Mouse (Mus musculus) intestine, embryonic 14.5 days (tissue): ENCODE measurements around the gene Gnao1. TPM values are rescaled to one million over a fixed set of nuclear protein-coding genes. Genes with fewer than 3 reads are reported as not detected.

ENCODE experiments used
- ATAC-seq: fragments of 200-750 bp; cut with Nextera tagmentation; replicated peaks from 2 replicates; pipeline ENCODE4 v1.8.0; 2017; ENCODE audit warnings: low read depth, moderate number of reproducible peaks, moderate TSS enrichment, moderate library complexity; ENCODE audit not compliant: low FRiP score, low TSS enrichment
- DNase-seq: peaks from one replicate; pipeline ENCODE4 v3.0.0-alpha.2; 2018; ENCODE audit warnings: low spot score
- H3K27ac ChIP-seq: fragments of 300-500 bp; sonication (generic); 2 replicates; pipeline ENCODE4 v1.5.1; 2014; ENCODE audit warnings: low read depth, mild to moderate bottlenecking, control low read depth
- H3K27me3 ChIP-seq: fragments of 300-500 bp; sonication (generic); replicated peaks from 2 replicates; pipeline ENCODE4 v1.6.1; 2014; ENCODE audit warnings: low read length, control low read depth; ENCODE audit not compliant: control insufficient read depth, insufficient read depth
- H3K36me3 ChIP-seq: fragments of 300-500 bp; sonication (generic); 2 replicates; pipeline ENCODE4 v1.6.1; 2014; ENCODE audit warnings: low read length, control low read depth; ENCODE audit not compliant: control insufficient read depth, insufficient read depth
- H3K4me1 ChIP-seq: fragments of 300-500 bp; sonication (generic); replicated peaks from 2 replicates; pipeline ENCODE4 v1.6.1; 2014; ENCODE audit warnings: low read length, control low read depth, mixed read lengths; ENCODE audit not compliant: control insufficient read depth, insufficient read depth
- H3K4me2 ChIP-seq: fragments of 300-500 bp; sonication (generic); 2 replicates; pipeline ENCODE4 v1.6.1; 2014; ENCODE audit warnings: low read length
- H3K4me3 ChIP-seq: fragments of 300-500 bp; sonication (generic); 2 replicates; pipeline ENCODE4 v1.5.1; 2014; ENCODE audit warnings: low read depth, low read length, control low read depth, mixed read lengths
- H3K9ac ChIP-seq: fragments of 300-500 bp; sonication (generic); 2 replicates; pipeline ENCODE4 v1.6.1; 2014; ENCODE audit warnings: mild to moderate bottlenecking, low read length
- H3K9me3 ChIP-seq: fragments of 300-500 bp; sonication (generic); 2 replicates; pipeline ENCODE4 v1.6.1; 2016; ENCODE audit warnings: low read length, control low read depth; ENCODE audit not compliant: control insufficient read depth
- WGBS: fragments of 180-500 bp; shearing (Covaris S2); extraction: QIAGEN DNeasy Blood & Tissue Kit; methylation state at CpG from one replicate; pipeline ENCODE4 v1.1.7; 2014; 5-methylcytosine and 5-hydroxymethylcytosine counted together
- polyA plus RNA-seq: library from polyadenylated mRNA; unstranded; fragments of >200 nt; fragmentation: Nextera tagmentation; extraction: Ambion mirVana; gene quantifications from 2 replicates; pipeline ENCODE4 v1.2.1, GENCODE M21; 2014

Gnao1 gene
- 14.3 and 14.8 TPM in 2 replicates for polyA plus RNA-seq

- peak within 1 kb of the TSS; percentile 60 for H3K9ac ChIP-seq
- peak within 1 kb of the TSS; percentile 59 for H3K4me3 ChIP-seq
- 10% methylated on average over 9 of the region's 9 CpGs for WGBS
- ATAC-seq (no peak), DNase-seq (no peak)
- H3K4me1 ChIP-seq, result peaks cover 19% of the 10 kb centered on the region
- peaks cover 24% of the 10 kb centered on the region for H3K27me3 ChIP-seq
- no peaks in the 10 kb centered on the region for H3K9me3 ChIP-seq
- peak within 1 kb of the TSS; percentile 69; the same call in 1 of the 2 replicates for H3K27ac ChIP-seq
- peak within 1 kb of the TSS; percentile 74 for H3K4me2 ChIP-seq
- H3K36me3 ChIP-seq, result no peaks in the 10 kb centered on the region
Measured at GRCm38 (mm10) chr8:93809686-93810027, at the start of gene Gnao1. TSS of gene Gnao1 (plus strand) at chr8:93809966.

- Histone ChIP-seq H3K4me1 (no peaks in the 10 kb centered on the region), H3K9ac (no peak overlapping the region), H3K27ac (no peak overlapping the region), H3K27me3 (no peaks in the 10 kb centered on the region), H3K4me3 (no peak overlapping the region), H3K9me3 (no peaks in the 10 kb centered on the region), H3K36me3 (no peaks in the 10 kb centered on the region), H3K4me2 (no peak overlapping the region)
- DNase-seq, result no peak
- 47% methylated on average over 3 of the region's 3 CpGs for WGBS
- no peak for ATAC-seq
Measured at GRCm38 (mm10) chr8:93777605-93778004, 32.2 kb upstream of the Gnao1 start.

DNA sequence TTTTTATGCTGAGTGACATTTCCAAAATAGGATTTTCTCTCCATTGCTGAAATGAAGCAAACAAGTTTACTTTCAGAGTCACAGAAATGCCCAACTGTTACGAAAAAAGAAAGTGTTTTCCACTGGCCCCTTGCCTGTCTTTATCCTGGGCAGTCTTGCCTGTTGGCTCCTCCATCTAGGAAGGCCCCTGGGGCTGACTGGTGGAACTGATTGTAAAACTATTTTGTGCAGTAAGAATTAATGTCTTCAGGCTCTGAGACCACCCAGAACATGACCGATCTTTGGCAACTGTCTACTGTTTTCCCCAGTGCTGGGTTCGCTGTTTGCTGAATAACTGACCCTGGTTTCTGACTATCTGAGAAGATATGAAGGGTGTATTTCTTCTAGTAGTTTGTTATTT, 540 bp upstream of the Gnao1 start:
- Histone ChIP-seq H3K27me3 (peaks cover 24% of the 10 kb centered on the region), H3K4me2 (no peak overlapping the region), H3K9ac (no peak overlapping the region), H3K27ac (no peak overlapping the region), H3K4me1 (peaks cover 19% of the 10 kb centered on the region), H3K36me3 (no peaks in the 10 kb centered on the region), H3K4me3 (0 out of 2 replicates have a peak overlapping the region, but pooled peaks have one; percentile 59), H3K9me3 (no peaks in the 10 kb centered on the region)
- 74% methylated on average over 3 of the region's 3 CpGs for WGBS
- ATAC-seq, result no peak
- no peak for DNase-seq

DNA sequence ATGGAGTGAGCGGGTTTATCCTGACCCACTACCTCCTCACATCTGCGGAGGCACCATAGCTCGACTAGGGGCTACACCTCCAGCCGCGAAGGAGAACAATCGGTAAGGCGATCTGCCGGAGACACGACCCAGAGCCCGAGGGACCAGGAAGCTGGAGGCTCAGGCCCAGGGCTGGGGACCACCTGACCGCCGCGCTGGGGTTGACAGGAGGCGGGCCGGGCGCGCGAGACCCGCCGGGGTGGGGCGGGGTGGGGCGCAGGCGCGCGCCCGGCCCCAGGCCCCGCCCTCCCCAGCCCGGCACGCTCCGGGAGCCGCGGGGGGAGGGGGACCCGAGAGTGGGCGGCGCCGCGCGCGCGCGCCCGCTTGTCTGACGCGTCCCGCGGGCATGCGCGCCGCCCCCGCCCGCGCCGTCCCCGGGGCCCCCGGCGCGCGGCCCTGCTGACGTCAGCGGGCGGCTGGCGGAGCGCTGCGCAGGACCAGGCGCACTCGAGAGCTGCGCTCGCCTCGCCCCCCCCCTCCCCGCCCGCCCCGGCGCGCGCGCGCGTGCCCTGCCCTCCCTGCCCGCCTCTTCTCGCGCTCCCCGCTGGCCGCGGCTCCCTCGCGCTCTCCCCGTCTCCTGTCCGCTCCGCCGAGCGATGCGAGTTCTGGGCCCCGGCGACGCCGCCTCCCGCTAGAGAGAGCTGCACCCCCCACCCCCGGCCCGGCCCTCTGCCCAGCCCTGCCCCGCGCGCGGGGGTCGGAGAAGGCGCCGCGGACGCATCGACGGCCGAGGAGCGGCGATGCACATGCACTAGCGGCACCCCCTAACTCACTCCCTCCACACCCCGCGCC, 477 bp downstream of the Gnao1 start:
- Histone ChIP-seq H3K27me3 (peaks cover 24% of the 10 kb centered on the region), H3K4me2 (peak overlapping the region; percentile 74), H3K36me3 (no peaks in the 10 kb centered on the region), H3K9ac (peak overlapping the region; percentile 60), H3K27ac (peak overlapping the region; percentile 69; the same call in 1 of the 2 replicates), H3K9me3 (no peaks in the 10 kb centered on the region), H3K4me3 (peak overlapping the region; percentile 59), H3K4me1 (peaks cover 19% of the 10 kb centered on the region)
- under 1% methylated on average over 56 of the region's 116 CpGs for WGBS
- DNase-seq (peak; percentile 87), ATAC-seq (peak; percentile 90)

GRCm38 (mm10) chr8:93810859-93811602, 1.3 kb downstream of the Gnao1 start:
- ATAC-seq, result no peak

DNA sequence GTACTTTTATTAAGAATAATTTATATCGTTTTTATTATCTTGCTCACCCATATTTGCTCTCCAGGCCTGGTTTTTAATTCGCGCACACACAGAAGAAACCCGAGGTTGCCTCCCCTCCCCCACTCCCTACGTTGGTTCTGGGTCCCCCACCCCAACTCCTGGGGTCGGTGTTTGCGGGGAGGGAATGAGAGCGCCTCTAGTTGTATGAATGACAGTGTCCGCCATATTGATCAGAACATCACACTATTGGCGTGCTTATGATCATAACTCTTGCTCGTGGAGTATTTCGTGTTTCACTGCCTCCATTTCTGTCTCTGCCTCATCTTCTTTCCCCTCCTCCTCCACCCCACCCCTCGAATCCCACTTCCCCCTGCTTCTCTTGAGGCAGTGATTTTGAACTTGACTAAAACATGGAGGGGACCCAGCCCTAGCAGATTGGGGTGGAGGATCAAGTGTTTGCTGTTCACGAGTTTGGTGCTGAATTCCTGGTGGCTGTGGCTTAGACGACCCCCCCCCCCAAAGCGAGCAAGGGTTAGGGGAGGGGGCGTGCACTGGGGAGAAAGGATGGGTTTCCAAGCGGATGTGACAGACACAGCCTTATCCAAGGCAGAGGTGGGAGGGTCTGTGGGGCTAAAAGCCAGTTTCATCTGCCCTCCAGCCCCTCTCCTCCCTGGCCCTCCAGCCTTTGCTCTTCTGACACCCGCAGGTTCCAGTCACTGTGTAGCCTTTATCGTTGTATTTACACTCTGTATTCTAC, 2.1 kb downstream of the Gnao1 start:
- Histone ChIP-seq H3K9me3 (no peaks in the 10 kb centered on the region), H3K4me2 (peak overlapping the region; percentile 74), H3K27me3 (peaks cover 24% of the 10 kb centered on the region), H3K9ac (no peak overlapping the region; the same call in 1 of the 2 replicates), H3K4me3 (peak overlapping the region; percentile 59), H3K27ac (no peak overlapping the region), H3K36me3 (no peaks in the 10 kb centered on the region), H3K4me1 (peaks cover 19% of the 10 kb centered on the region)
- ATAC-seq, result no peak
- DNase-seq, result no peak
- WGBS, result 18% methylated on average over 20 of the region's 20 CpGs

More at GRCm38 (mm10) chr8:93810859-93811602, 1.3 kb downstream of the Gnao1 start:
- peak overlapping the region; percentile 74 for H3K4me2 ChIP-seq
- H3K9ac ChIP-seq, result peak overlapping the region; percentile 60
- DNase-seq, result no peak
- H3K4me1 ChIP-seq, result peaks cover 19% of the 10 kb centered on the region
- 2% methylated on average over 51 of the region's 53 CpGs for WGBS
- peak overlapping the region; percentile 69; the same call in 1 of the 2 replicates for H3K27ac ChIP-seq
- H3K4me3 ChIP-seq, result peak overlapping the region; percentile 59
- peaks cover 24% of the 10 kb centered on the region for H3K27me3 ChIP-seq
- H3K9me3 ChIP-seq, result no peaks in the 10 kb centered on the region
- no peaks in the 10 kb centered on the region for H3K36me3 ChIP-seq

GRCm38 (mm10) chr8:93812566-93813404, 3.0 kb downstream of the Gnao1 start:
- WGBS, result 14% methylated on average over 35 of the region's 35 CpGs
- Histone ChIP-seq H3K4me1 (peaks cover 19% of the 10 kb centered on the region), H3K4me2 (peak overlapping the region; percentile 74), H3K4me3 (peak overlapping the region; percentile 59), H3K9ac (no peak overlapping the region), H3K9me3 (no peaks in the 10 kb centered on the region), H3K27me3 (peaks cover 19% of the 10 kb centered on the region), H3K36me3 (no peaks in the 10 kb centered on the region), H3K27ac (no peak overlapping the region)
- no peak; the same call in 1 of the 2 replicates for ATAC-seq
- DNase-seq, result no peak
